Mouse (Mus musculus) CH12.LX (cell line): ENCODE results near the gene Cercam. TPM values are rescaled to one million over a fixed set of nuclear protein-coding genes. Genes with fewer than 3 reads are reported as not detected.

Experiments used
- DNase-seq: peaks from one replicate; pipeline ENCODE4 v3.0.0-alpha.2; 2013; ENCODE audit errors: extremely low read depth
- H3K27ac ChIP-seq: 2 replicates; pipeline ENCODE4 v1.5.1; 2012; ENCODE audit warnings: low read depth, mild to moderate bottlenecking, control low read depth, moderate library complexity; ENCODE audit not compliant: insufficient read depth
- H3K27me3 ChIP-seq: replicated peaks from 2 replicates; pipeline ENCODE3; 2012; ENCODE audit warnings: inconsistent platforms
- H3K36me3 ChIP-seq, 2 experiments: replicated peaks in 1 of 2; 2 replicates each; pipeline versions ENCODE3 to v1.6.1; 2012; ENCODE audit warnings: inconsistent platforms in 1 of 2, low read length in 1 of 2, mild to moderate bottlenecking in 1 of 2, mixed read lengths in 1 of 2, moderate library complexity in 1 of 2; ENCODE audit not compliant: control insufficient read depth in 1 of 2, insufficient read depth in 1 of 2
- H3K4me1 ChIP-seq, 2 experiments: 2 replicates each; pipeline ENCODE4 v1.6.1; 2012; ENCODE audit warnings: inconsistent platforms in 1 of 2, moderate library complexity in 1 of 2; ENCODE audit not compliant: insufficient read depth in 2 of 2, control insufficient read depth in 1 of 2
- H3K4me2 ChIP-seq: 2 replicates; pipeline ENCODE4 v1.6.1; 2012; ENCODE audit warnings: low read depth, mild to moderate bottlenecking, control low read depth; ENCODE audit not compliant: poor library complexity, insufficient read depth, severe bottlenecking
- H3K4me3 ChIP-seq, 3 experiments: fragments of 150-350 bp in 1 of 3; sonication (generic) in 1 of 3; replicated peaks in 1 of 3; 2 replicates each; pipeline versions ENCODE3 to v1.5.1; 2011 to 2012; ENCODE audit warnings: low read depth in 2 of 3, low read length in 2 of 3, mild to moderate bottlenecking in 2 of 3, moderate library complexity in 2 of 3, control low read depth in 1 of 3, improper control_type of control experiment in 1 of 3, inconsistent platforms in 1 of 3, mixed read lengths in 1 of 3; ENCODE audit not compliant: poor library complexity in 1 of 3
- H3K79me2 ChIP-seq: replicated peaks from 2 replicates; pipeline ENCODE4 v1.6.1; 2012; ENCODE audit warnings: mild to moderate bottlenecking, moderate library complexity; ENCODE audit not compliant: control insufficient read depth, poor library complexity, insufficient read depth, severe bottlenecking; ENCODE audit errors: extremely low read depth
- H3K9ac ChIP-seq: 2 replicates; pipeline ENCODE4 v1.6.1; 2012; ENCODE audit warnings: low read depth, mild to moderate bottlenecking, control low read depth, moderate library complexity; ENCODE audit not compliant: insufficient read depth
- H3K9me3 ChIP-seq: replicated peaks from 2 replicates; pipeline ENCODE3; 2012; ENCODE audit warnings: low read length, inconsistent platforms, mixed read lengths
- CHD2 ChIP-seq: IDR thresholded peaks from 2 replicates; pipeline ENCODE4 v1.6.1; 2011; ENCODE audit warnings: low read length, improper control_type of control experiment
- CTCF ChIP-seq, 2 experiments: IDR thresholded peaks in 1 of 2; conservative IDR thresholded peaks in 1 of 2; 2 replicates each; pipeline ENCODE4 v1.5.1; 2011 to 2012; ENCODE audit warnings: low read depth in 2 of 2, low read length in 2 of 2, improper control_type of control experiment in 1 of 2, inconsistent platforms in 1 of 2, mild to moderate bottlenecking in 1 of 2, moderate library complexity in 1 of 2
- EP300 ChIP-seq: IDR thresholded peaks from 2 replicates; pipeline ENCODE4 v1.6.1; 2011; ENCODE audit warnings: low read length, improper control_type of control experiment
- ETS1 ChIP-seq: conservative IDR thresholded peaks from 2 replicates; pipeline ENCODE4 v1.6.1; 2012; ENCODE audit warnings: low read depth, mild to moderate bottlenecking, inconsistent platforms, low read length, improper control_type of control experiment, moderate library complexity
- GABPA ChIP-seq: IDR thresholded peaks from 2 replicates; pipeline ENCODE4 v1.6.1; 2012; ENCODE audit warnings: low read depth, low read length, improper control_type of control experiment, inconsistent platforms; ENCODE audit not compliant: insufficient replicate concordance
- HCFC1 ChIP-seq: IDR thresholded peaks from 2 replicates; pipeline ENCODE4 v1.6.1; 2012; ENCODE audit warnings: low read depth, mild to moderate bottlenecking, inconsistent platforms, low read length, improper control_type of control experiment
- JUND ChIP-seq: conservative IDR thresholded peaks from 2 replicates; pipeline ENCODE4 v1.6.1; 2011; ENCODE audit warnings: low read depth, low read length, improper control_type of control experiment
- KAT2A ChIP-seq: IDR thresholded peaks from 2 replicates; pipeline ENCODE4 v1.6.1; 2012; ENCODE audit warnings: low read length, improper control_type of control experiment, inconsistent platforms; ENCODE audit not compliant: insufficient replicate concordance
- MAFK ChIP-seq: IDR thresholded peaks from 2 replicates; pipeline ENCODE4 v1.6.1; 2011; ENCODE audit warnings: low read length, improper control_type of control experiment; ENCODE audit not compliant: insufficient replicate concordance
- MAX ChIP-seq: IDR thresholded peaks from 2 replicates; pipeline ENCODE4 v1.6.1; 2011; ENCODE audit warnings: low read length, improper control_type of control experiment
- MXI1 ChIP-seq: IDR thresholded peaks from 2 replicates; pipeline ENCODE4 v1.6.1; 2011; ENCODE audit warnings: mild to moderate bottlenecking, low read depth, low read length, improper control_type of control experiment
- NELFE ChIP-seq: IDR thresholded peaks from 2 replicates; pipeline ENCODE4 v1.6.1; 2011; ENCODE audit warnings: low read depth, low read length, improper control_type of control experiment
- PAX5 ChIP-seq: IDR thresholded peaks from 2 replicates; pipeline ENCODE4 v1.6.1; 2012; ENCODE audit warnings: low read length, inconsistent platforms, mixed read lengths
- POLR2AphosphoS2 ChIP-seq: IDR thresholded peaks from 2 replicates; pipeline ENCODE4 v1.6.1; 2011; ENCODE audit warnings: low read depth, low read length, improper control_type of control experiment
- RAD21 ChIP-seq: IDR thresholded peaks from 2 replicates; pipeline ENCODE4 v1.6.1; 2011; ENCODE audit warnings: low read depth, mild to moderate bottlenecking, low read length, improper control_type of control experiment, moderate library complexity
- SMC3 ChIP-seq: IDR thresholded peaks from 2 replicates; pipeline ENCODE4 v1.6.1; 2011; ENCODE audit warnings: low read depth, low read length, improper control_type of control experiment
- TCF12 ChIP-seq: IDR thresholded peaks from 2 replicates; pipeline ENCODE4 v1.6.1; 2014; ENCODE audit warnings: low read depth, mild to moderate bottlenecking, inconsistent platforms, low read length, improper control_type of control experiment
- dilution Hi-C: fragments of 300-500 bp; cut with MboI; formaldehyde crosslinking; loops from 2 replicates; pipeline ENCODE4 v1.14.3; 2020; ENCODE audit warnings: low sequenced_read_pairs; ENCODE audit not compliant: extremely low pct_unique_long_range_greater_than_20kb, extremely low pct_ligation_motif_present
- in situ Hi-C: fragments of 300-500 bp; cut with MboI; formaldehyde crosslinking; loops from 3 replicates; pipeline ENCODE4 v1.14.3; 2019; ENCODE audit warnings: low sequenced_read_pairs, low pct_ligation_motif_present, low pct_unique_long_range_greater_than_20kb, mixed read lengths
- polyA plus RNA-seq: library from polyadenylated mRNA; unstranded; fragments of >175 nt; gene quantifications from 2 replicates; pipeline ENCODE4 v1.2.1, GENCODE M21; 2012; ENCODE audit warnings: low read depth; ENCODE audit not compliant: insufficient read length
- total RNA-seq, 2 experiments: library from RNA; depleted of rRNA; stranded (reverse); fragments of 300-350 nt in 1 of 2; fragments of >200 nt in 1 of 2; gene quantifications; 2 replicates each; pipeline ENCODE4 v1.2.3; 2012 to 2014

Gene Cercam
- total and polyA plus RNA-seq, 3 experiments = 3.0 to 6.1 (median 3.7) TPM

DNA sequence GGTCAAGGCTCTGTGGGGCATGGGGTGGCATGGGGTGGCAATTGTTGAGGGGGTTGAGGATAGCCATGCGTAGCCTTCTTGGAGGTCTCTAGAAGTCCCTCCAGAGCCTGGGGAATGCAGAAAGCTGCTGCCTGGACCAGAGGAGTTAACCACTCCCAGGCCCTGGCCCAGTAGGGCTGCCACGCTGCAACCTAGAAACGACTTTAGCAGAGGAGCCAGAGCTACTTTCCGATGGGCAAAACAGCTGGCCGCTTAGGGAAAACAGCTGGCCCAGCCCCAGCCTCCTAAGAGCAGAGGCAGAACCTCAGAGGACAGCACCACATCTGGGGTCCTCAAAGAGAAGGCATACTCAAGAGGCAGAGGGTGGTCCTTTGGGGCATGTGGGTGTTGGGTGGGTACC lies 11.0 kb upstream of the Cercam start:
- peaks cover 6% of the 10 kb centered on the region for H3K27me3 ChIP-seq
- no peak for DNase-seq
- no peaks in the 10 kb centered on the region for H3K79me2 ChIP-seq
- no peak overlapping the region for H3K9ac ChIP-seq
- no peaks in the 10 kb centered on the region for H3K9me3 ChIP-seq
- H3K4me2 ChIP-seq = no peak overlapping the region
- TF ChIP-seq KAT2A (no peak), JUND (no peak), POLR2AphosphoS2 (no peak), ETS1 (no peak), NELFE (no peak), MAFK (no peak), MAX (no peak), PAX5 (no peak)
- in situ Hi-C loops (loop anchor here (5.0 kb wide), 1 partner anchor 41 kb away; no protein-coding TSS in a partner anchor), dilution Hi-C loops (no loop called here)
- H3K36me3 ChIP-seq = no peaks in the 10 kb centered on the region
- H3K27ac ChIP-seq = no peak overlapping the region
- no peak overlapping the region for H3K4me3 ChIP-seq
- H3K4me1 ChIP-seq = peaks cover 0 to 3% of the 10 kb centered on the region in 2 experiments; a peak in 1 of 4 replicates

DNA sequence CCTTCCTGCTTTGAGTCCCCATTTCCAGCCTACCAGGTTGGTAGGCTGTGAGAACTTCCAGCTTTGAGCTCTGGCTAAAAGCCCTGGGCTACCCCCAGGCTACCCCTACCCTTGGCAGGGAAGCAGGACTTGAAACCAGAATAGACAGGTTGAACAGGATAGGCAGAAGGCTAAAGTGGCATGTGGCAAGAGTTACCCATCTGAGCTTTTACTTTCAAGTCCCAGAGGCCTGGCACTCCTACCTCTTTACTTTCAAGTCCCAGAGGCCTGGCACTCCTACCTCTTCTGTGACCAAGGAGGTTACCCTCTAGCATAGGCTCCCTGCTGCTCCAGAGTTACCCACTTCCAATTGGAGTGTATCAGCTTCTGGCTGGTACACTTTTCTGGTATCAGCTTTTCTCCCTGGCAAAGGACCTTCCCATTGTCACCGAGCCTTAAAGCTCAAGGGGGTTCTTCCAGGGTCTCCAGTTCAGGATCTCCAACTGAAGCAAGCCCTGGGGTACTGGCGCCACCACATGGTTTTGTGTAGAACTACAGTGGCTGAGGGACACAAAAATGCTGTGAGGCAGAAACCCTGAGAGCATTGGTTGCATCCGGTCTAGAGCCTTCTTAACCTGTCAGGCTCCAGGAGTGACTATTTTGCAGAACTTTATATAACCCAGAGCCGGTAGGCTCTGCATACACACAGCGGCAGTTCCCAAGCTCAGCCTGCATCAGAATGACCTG lies 10.1 kb upstream of the Cercam start:
- Histone ChIP-seq H3K9me3 (no peaks in the 10 kb centered on the region), H3K27me3 (peaks cover 8% of the 10 kb centered on the region), H3K79me2 (no peaks in the 10 kb centered on the region), H3K4me1 (peaks cover 0 to 3% of the 10 kb centered on the region in 2 experiments; a peak in 1 of 4 replicates), H3K27ac (no peak overlapping the region), H3K4me2 (no peak overlapping the region), H3K4me3 (no peak overlapping the region), H3K36me3 (no peaks in the 10 kb centered on the region), H3K9ac (no peak overlapping the region)
- DNase-seq = peak; percentile 38
- in situ Hi-C loops = loop anchor here (5.0 kb wide), 1 partner anchor 42 kb away; no protein-coding TSS in a partner anchor
- TF ChIP-seq NELFE (0 out of 2 replicates have a peak, but pooled peaks have one; percentile 14), EP300 (no peak), GABPA (no peak), SMC3 (peak; percentile 63), CHD2 (no peak), RAD21 (peak; percentile 70), MXI1 (no peak), HCFC1 (no peak), CTCF (conservative IDR thresholded peaks at IDR 0.05 in 1 of 2, IDR thresholded peaks at IDR 0.05 in 1 of 2; ENCODE audit: low read depth in 2 of 2, low read length in 2 of 2) (peak; percentile 59 to 78; a peak in 3 of 4 replicates), TCF12 (no peak), JUND (no peak)
- dilution Hi-C loops = no loop called here
